Mouse (Mus musculus): ENCODE data around the gene Mtap.

DNA sequence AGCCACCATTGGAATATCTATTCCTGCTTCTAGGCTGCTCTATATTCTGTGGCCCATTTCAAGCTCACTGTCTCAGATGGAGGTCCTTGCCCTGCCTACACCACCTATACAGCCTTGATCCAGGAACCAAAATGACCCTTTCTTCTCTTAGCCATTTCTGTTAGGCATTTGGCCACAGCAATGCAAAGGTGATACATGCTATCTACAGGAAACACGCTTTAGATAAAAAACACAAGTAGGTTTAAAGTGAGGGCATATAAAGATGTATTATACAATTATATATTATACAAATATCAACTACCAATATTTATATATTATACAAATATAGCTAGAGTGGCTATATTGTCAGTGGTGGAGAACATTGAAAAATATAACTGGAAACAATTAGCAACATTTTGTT is 63.9 kb downstream of the Mtap start:
- TF ChIP-seq CTCF (IDR thresholded peaks at IDR 0.05; ENCODE audit: low read depth) (no peak), EP300 (IDR thresholded peaks at IDR 0.05; ENCODE audit: low read depth) (no peak)

All from heart, postnatal 0 days (tissue).